Mouse (Mus musculus) WW6 (cell line): Measurements from ENCODE around the gene St3gal4.

ENCODE experiments used
- DNase-seq: peaks from one replicate; pipeline ENCODE4 v3.0.0-alpha.2; 2013; ENCODE audit warnings: low read depth, low spot score

The St3gal4 gene

DNA sequence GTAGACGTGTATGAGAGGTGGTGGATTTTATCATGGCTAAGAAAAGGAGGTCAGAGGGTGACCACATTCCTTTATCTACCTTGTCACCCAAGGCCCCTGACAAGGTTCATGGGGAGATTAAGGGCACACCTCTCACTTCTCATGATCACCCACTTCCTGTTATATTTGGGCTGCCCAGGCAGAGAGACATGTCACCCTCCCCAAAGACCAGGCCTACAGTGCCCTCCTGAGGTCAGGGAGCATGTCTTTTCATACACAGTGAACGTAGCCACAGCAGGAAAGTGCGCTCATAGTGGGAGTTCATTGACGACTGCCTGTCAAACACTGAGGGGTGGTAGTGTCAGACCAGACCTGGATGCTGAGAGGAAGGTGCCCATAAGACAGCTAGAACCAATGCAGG is 102.3 kb downstream of the St3gal4 start:
- no peak for DNase-seq

DNA sequence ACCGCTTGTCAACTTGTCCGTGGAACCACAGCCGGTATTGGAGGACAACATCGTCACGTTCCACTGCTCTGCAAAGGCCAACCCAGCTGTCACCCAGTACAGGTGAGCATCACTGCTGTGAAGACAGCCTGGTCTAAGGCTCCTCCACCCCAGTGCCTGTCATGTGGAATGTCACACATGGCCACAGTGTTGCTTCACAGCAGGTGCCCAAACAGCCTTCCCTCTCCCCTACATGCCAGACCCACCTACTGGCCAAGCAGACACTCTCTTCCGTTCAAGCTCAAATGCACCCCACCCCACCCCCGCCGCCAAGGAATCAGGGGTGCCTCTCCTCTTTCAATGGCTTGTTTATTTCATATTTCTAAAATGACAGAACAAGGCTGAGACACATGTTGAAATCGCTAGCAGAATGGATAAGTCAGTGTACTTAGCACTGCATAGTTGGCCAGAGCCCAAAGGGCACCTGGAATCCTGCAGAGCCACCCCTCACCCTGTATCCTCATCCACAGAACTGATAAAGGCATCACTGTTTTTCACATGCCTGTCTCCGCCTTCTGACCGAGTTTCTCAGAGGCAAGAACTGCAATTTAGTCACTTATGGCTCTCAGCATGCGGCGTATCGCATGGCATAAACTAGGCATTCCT is 111.2 kb downstream of the St3gal4 start:
- DNase-seq, result no peak

GRCm38 (mm10) chr9:35004113-35004512 is 115.0 kb downstream of the St3gal4 start:
- no peak for DNase-seq

GRCm38 (mm10) chr9:34997880-34998865 is 120.9 kb downstream of the St3gal4 start:
- DNase-seq, result no peak
